Mouse (Mus musculus) heart, embryonic 11.5 days (tissue): Measurements from ENCODE around the gene Pan3. TPM values are rescaled to one million over a fixed set of nuclear protein-coding genes. Genes with fewer than 3 reads are reported as not detected.

ENCODE experiments used
- polyA plus RNA-seq: library from polyadenylated mRNA; unstranded; fragments of >200 nt; fragmentation: Nextera tagmentation; extraction: Ambion mirVana; gene quantifications from 2 replicates; pipeline ENCODE4 v1.2.1, GENCODE M21; 2014

The Pan3 gene
- polyA plus RNA-seq, 1 experiment from 2014 or later = 54.9 TPM

Other genes starting within 250 kb of the Pan3 start
- not detected in 2 replicates for gene Gsx1, start 241.5 kb upstream of the Pan3 start, polyA plus RNA-seq
- gene Pdx1, start 160.2 kb upstream of the Pan3 start, polyA plus RNA-seq = not detected in 2 replicates
- gene Cdx2, start 122.9 kb upstream of the Pan3 start, polyA plus RNA-seq = not detected in 2 replicates
- not detected in 2 replicates for gene Urad, start 107.7 kb upstream of the Pan3 start, polyA plus RNA-seq
- gene Flt3, start 29.7 kb upstream of the Pan3 start, polyA plus RNA-seq = 0.10 TPM in 2 replicates